Mouse (Mus musculus): ENCODE data around the gene Clrn3. TPM values are rescaled to one million over a fixed set of nuclear protein-coding genes. Genes with fewer than 3 reads are reported as not detected.

Clrn3 gene
- polyA plus RNA-seq, 1 experiment from 2014 or later, result not detected

- Histone ChIP-seq H3K4me1 (ENCODE audit: insufficient read depth, low read depth, low read length) (peaks cover 4% of the 10 kb centered on the region; the same call in 1 of the 2 replicates), H3K36me3 (ENCODE audit: insufficient read depth, low read length) (no peaks in the 10 kb centered on the region), H3K4me3 (ENCODE audit: low read depth, low read length) (no peak overlapping the region), H3K4me2 (replicated peaks; ENCODE audit: low read depth, low read length) (no peak overlapping the region), H3K9ac (replicated peaks; ENCODE audit: low read depth) (no peak overlapping the region), H3K27me3 (replicated peaks; ENCODE audit: insufficient read depth, low read length) (0 out of 2 replicates have a peak, but pooled peaks cover 7% of the 10 kb centered on the region), H3K9me3 (ENCODE audit: low read length) (no peaks in the 10 kb centered on the region), H3K27ac (ENCODE audit: low read length) (no peak overlapping the region)
- DNase-seq (ENCODE audit: low spot score) (no peak), ATAC-seq (no peak)
- 69% methylated on average over 2 of the region's 2 CpGs for WGBS
- TF ChIP-seq EP300 (IDR thresholded peaks at IDR 0.05) (no peak), CTCF (IDR thresholded peaks at IDR 0.05) (no peak)
Measured at GRCm38 (mm10) chr7:135539429-135539828, 11.0 kb upstream of the Clrn3 start.

GRCm38 (mm10) chr7:135537948-135538741 lies 9.7 kb upstream of the Clrn3 start:
- Histone ChIP-seq H3K27ac (ENCODE audit: low read length) (no peak overlapping the region), H3K9ac (replicated peaks; ENCODE audit: low read depth) (peak overlapping the region; percentile 36), H3K36me3 (ENCODE audit: insufficient read depth, low read length) (no peaks in the 10 kb centered on the region), H3K27me3 (replicated peaks; ENCODE audit: insufficient read depth, low read length) (0 out of 2 replicates have a peak, but pooled peaks cover 7% of the 10 kb centered on the region), H3K4me2 (replicated peaks; ENCODE audit: low read depth, low read length) (peak overlapping the region; percentile 94), H3K4me1 (ENCODE audit: insufficient read depth, low read depth, low read length) (peaks cover 4% of the 10 kb centered on the region; the same call in 1 of the 2 replicates), H3K4me3 (ENCODE audit: low read depth, low read length) (peak overlapping the region; percentile 63), H3K9me3 (ENCODE audit: low read length) (no peaks in the 10 kb centered on the region)
- DNase-seq (ENCODE audit: low spot score) (peak; percentile 29), ATAC-seq (peak; percentile 23)
- WGBS, result under 1% methylated on average over 70 of the region's 71 CpGs
- TF ChIP-seq CTCF (IDR thresholded peaks at IDR 0.05) (no peak; the same call in 1 of the 2 replicates), EP300 (IDR thresholded peaks at IDR 0.05) (no peak)

DNA sequence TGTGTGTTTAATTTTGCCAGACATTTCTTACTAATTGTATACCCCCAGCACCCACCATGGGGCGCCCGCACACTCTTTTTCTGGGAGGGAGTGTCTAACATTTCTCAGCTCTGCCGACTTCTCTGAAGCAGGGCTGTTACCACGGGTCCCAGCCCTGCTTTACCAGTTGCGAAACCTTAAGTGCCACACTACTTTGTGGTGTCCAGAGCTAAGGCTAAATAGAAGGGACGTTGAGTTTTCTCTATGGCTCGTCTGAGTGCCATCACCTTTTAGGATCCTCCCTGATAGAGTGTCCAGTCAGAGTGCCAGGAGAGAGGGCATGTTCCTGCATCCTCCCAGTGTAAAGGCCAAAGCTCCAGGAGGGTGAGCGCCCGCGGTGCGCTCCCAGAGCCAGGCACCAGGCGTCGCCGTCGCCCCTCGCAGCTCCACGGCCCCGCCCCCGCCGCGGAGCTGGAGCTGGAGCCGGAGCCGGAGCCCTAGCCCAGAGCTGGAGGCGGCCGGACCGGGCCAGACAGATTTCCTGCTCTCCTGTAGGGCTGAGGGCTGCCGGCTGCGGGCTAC lies 9.0 kb upstream of the Clrn3 start, which contains the start of gene Ptpre:
Gene Ptpre (plus strand): TSS at position 141 of the 561 bp plus-strand sequence.
- WGBS, result 3% methylated on average over 28 of the region's 28 CpGs
- Histone ChIP-seq H3K36me3 (ENCODE audit: insufficient read depth, low read length) (no peaks in the 10 kb centered on the region), H3K9me3 (ENCODE audit: low read length) (no peaks in the 10 kb centered on the region), H3K4me3 (ENCODE audit: low read depth, low read length) (peak within 1 kb of the TSS; percentile 63), H3K27me3 (replicated peaks; ENCODE audit: insufficient read depth, low read length) (0 out of 2 replicates have a peak, but pooled peaks cover 7% of the 10 kb centered on the region), H3K9ac (replicated peaks; ENCODE audit: low read depth) (peak within 1 kb of the TSS; percentile 36), H3K4me2 (replicated peaks; ENCODE audit: low read depth, low read length) (peak within 1 kb of the TSS; percentile 94), H3K27ac (ENCODE audit: low read length) (no peak within 1 kb of the TSS), H3K4me1 (ENCODE audit: insufficient read depth, low read depth, low read length) (peaks cover 4% of the 10 kb centered on the region; the same call in 1 of the 2 replicates)
- peak; percentile 91 for DNase-seq (ENCODE audit: low spot score)
- TF ChIP-seq EP300 (IDR thresholded peaks at IDR 0.05) (no peak), CTCF (IDR thresholded peaks at IDR 0.05) (peak; percentile 92)
- peak; percentile 97 for ATAC-seq

DNA sequence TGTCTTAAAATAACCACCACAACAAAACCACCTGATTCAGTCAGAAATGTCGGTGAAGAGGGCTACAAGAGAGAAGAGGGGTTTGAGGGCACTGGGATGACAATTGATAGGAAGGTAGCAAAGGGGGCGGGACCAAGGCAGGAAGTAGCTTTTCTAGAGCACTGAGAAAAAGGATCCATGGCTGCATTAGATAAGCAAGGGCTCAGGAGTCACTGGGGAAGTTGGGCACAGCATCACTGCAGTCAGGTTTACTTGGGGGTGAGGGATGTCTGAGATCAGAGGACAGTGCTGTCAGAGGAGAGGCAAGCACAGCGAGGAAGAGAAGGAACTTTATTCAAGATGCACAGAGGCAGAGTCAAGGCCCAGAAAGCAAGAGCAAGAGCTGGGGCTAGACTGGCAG lies 7.5 kb upstream of the Clrn3 start:
- WGBS, result 70% methylated on average over 3 of the region's 3 CpGs
- H3K36me3 ChIP-seq (ENCODE audit: insufficient read depth, low read length), result no peaks in the 10 kb centered on the region
- H3K9ac ChIP-seq (replicated peaks; ENCODE audit: low read depth), result no peak overlapping the region
- no peak overlapping the region for H3K4me3 ChIP-seq (ENCODE audit: low read depth, low read length)
- no peak for DNase-seq (ENCODE audit: low spot score)
- H3K4me2 ChIP-seq (replicated peaks; ENCODE audit: low read depth, low read length), result no peak overlapping the region
- H3K9me3 ChIP-seq (ENCODE audit: low read length), result no peaks in the 10 kb centered on the region
- no peak for TF ChIP-seq EP300 (IDR thresholded peaks at IDR 0.05)
- TF ChIP-seq CTCF (IDR thresholded peaks at IDR 0.05), result no peak
- peaks cover 4% of the 10 kb centered on the region; the same call in 1 of the 2 replicates for H3K4me1 ChIP-seq (ENCODE audit: insufficient read depth, low read depth, low read length)
- ATAC-seq, result no peak
- H3K27me3 ChIP-seq (replicated peaks; ENCODE audit: insufficient read depth, low read length), result 0 out of 2 replicates have a peak, but pooled peaks cover 7% of the 10 kb centered on the region
- H3K27ac ChIP-seq (ENCODE audit: low read length), result no peak overlapping the region

- H3K27me3 ChIP-seq (replicated peaks; ENCODE audit: insufficient read depth, low read length), result 0 out of 2 replicates have a peak, but pooled peaks cover 7% of the 10 kb centered on the region
- no peak overlapping the region for H3K9ac ChIP-seq (replicated peaks; ENCODE audit: low read depth)
- H3K27ac ChIP-seq (ENCODE audit: low read length), result no peak overlapping the region
- ATAC-seq (no peak), DNase-seq (ENCODE audit: low spot score) (no peak)
- 64% methylated on average over 2 of the region's 2 CpGs for WGBS
- no peak overlapping the region for H3K4me2 ChIP-seq (replicated peaks; ENCODE audit: low read depth, low read length)
- H3K9me3 ChIP-seq (ENCODE audit: low read length), result no peaks in the 10 kb centered on the region
- H3K4me1 ChIP-seq (ENCODE audit: insufficient read depth, low read depth, low read length), result peaks cover 4% of the 10 kb centered on the region; the same call in 1 of the 2 replicates
- no peaks in the 10 kb centered on the region for H3K36me3 ChIP-seq (ENCODE audit: insufficient read depth, low read length)
- TF ChIP-seq CTCF (IDR thresholded peaks at IDR 0.05) (no peak), EP300 (IDR thresholded peaks at IDR 0.05) (no peak)
- H3K4me3 ChIP-seq (ENCODE audit: low read depth, low read length), result no peak overlapping the region
Measured at GRCm38 (mm10) chr7:135534548-135535189, 6.2 kb upstream of the Clrn3 start.

GRCm38 (mm10) chr7:135529068-135529467 lies 614 bp upstream of the Clrn3 start:
- no peak overlapping the region for H3K27ac ChIP-seq (ENCODE audit: low read length)
- no peak overlapping the region for H3K9ac ChIP-seq (replicated peaks; ENCODE audit: low read depth)
- H3K4me2 ChIP-seq (replicated peaks; ENCODE audit: low read depth, low read length), result no peak overlapping the region
- ATAC-seq, result no peak
- DNase-seq (ENCODE audit: low spot score), result no peak
- H3K27me3 ChIP-seq (replicated peaks; ENCODE audit: insufficient read depth, low read length), result no peaks in the 10 kb centered on the region
- no peaks in the 10 kb centered on the region for H3K4me1 ChIP-seq (ENCODE audit: insufficient read depth, low read depth, low read length)
- no peaks in the 10 kb centered on the region for H3K9me3 ChIP-seq (ENCODE audit: low read length)
- H3K4me3 ChIP-seq (ENCODE audit: low read depth, low read length), result no peak overlapping the region
- no peaks in the 10 kb centered on the region for H3K36me3 ChIP-seq (ENCODE audit: insufficient read depth, low read length)
- whole genome bisulfite sequencing, result 91% methylated on average over 2 of the region's 2 CpGs
- TF ChIP-seq CTCF (IDR thresholded peaks at IDR 0.05) (no peak), EP300 (IDR thresholded peaks at IDR 0.05) (no peak)

All from lung, postnatal 0 days (tissue).